Mouse (Mus musculus): ENCODE data around the gene Rara. TPM values are rescaled to one million over a fixed set of nuclear protein-coding genes. Genes with fewer than 3 reads are reported as not detected.

Rara gene
- polyA plus RNA-seq, 1 experiment from 2014 or later = 9.1 TPM

DNA sequence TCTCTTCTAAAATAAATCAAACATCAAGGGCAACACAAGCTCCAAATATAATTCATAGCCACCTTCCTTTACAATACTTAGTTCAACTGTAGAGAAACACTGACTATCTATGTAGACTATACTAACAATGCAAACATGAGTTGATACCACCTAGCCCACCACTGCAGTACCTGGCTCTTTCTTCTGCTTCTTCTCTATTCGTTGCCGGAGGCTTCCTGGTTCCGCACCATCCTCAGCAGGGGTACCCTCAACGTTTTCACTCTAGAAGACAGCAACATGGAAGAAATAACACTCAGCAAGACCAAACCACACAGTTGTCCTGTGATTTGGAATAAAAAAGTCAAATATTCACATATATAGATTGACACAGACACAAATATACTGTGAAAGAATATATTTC is 70.0 kb downstream of the Rara start:
- H3K4me2 ChIP-seq (replicated peaks) = no peak overlapping the region
- no peak overlapping the region for H3K4me3 ChIP-seq (replicated peaks)
- peaks cover 65% of the 10 kb centered on the region for H3K36me3 ChIP-seq
- H3K27me3 ChIP-seq = no peaks in the 10 kb centered on the region
- H3K4me1 ChIP-seq (replicated peaks) = no peaks in the 10 kb centered on the region
- no peak overlapping the region for H3K27ac ChIP-seq
- H3K9me3 ChIP-seq = no peaks in the 10 kb centered on the region
- 94% methylated on average over 4 of the region's 4 CpGs for WGBS
- ATAC-seq = no peak
- H3K9ac ChIP-seq (replicated peaks) = no peak overlapping the region

DNA sequence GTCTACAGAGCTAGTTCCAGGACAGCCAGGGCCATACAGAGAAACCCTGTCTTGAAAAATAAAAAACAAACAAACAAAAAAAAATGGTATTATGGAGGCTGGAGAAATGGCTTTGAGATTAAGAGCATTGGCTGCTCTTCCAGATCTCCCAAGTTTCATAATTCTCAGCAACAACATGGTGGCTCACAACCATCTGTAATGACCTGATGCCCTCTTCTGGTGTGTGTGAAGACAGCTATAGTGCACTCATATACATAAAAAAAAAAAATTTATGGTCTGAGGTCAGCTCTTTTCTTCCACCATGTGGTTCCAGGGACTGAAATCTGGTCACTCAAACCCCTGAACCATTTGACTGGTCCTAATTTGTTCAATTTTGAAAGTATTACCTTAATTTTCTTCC is 71.2 kb downstream of the Rara start:
- H3K4me3 ChIP-seq (replicated peaks) = no peak overlapping the region
- peaks cover 65% of the 10 kb centered on the region for H3K36me3 ChIP-seq
- no peaks in the 10 kb centered on the region for H3K4me1 ChIP-seq (replicated peaks)
- no peak overlapping the region for H3K27ac ChIP-seq
- no peaks in the 10 kb centered on the region for H3K27me3 ChIP-seq
- H3K4me2 ChIP-seq (replicated peaks) = no peak overlapping the region
- ATAC-seq = no peak
- H3K9ac ChIP-seq (replicated peaks) = no peak overlapping the region
- no peaks in the 10 kb centered on the region for H3K9me3 ChIP-seq

DNA sequence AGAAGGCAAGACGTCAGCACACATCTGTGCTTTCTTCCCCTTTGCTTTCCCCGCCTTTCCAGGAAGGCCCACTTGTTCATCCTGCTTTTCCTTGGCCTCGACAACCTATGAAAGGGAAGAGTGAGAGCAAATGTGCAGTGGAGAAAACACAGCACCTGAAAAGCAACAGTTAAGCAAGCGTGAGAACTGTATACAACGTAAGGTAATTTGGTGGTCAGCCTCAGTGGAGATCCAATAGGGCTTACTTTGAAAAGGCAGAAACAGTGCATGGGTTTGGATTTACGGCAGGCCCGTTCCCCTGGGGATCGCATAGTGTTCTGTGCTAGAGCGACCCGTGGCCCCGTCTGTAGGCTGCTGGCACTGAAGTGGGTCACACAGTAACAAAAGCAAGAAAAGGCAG is 71.6 kb downstream of the Rara start:
- 90% methylated on average over 11 of the region's 11 CpGs for WGBS
- no peak overlapping the region for H3K27ac ChIP-seq
- H3K9ac ChIP-seq (replicated peaks) = no peak overlapping the region
- H3K36me3 ChIP-seq = peaks cover 64% of the 10 kb centered on the region
- no peaks in the 10 kb centered on the region for H3K27me3 ChIP-seq
- ATAC-seq = no peak
- no peak overlapping the region for H3K4me3 ChIP-seq (replicated peaks)
- no peaks in the 10 kb centered on the region for H3K9me3 ChIP-seq
- no peak overlapping the region for H3K4me2 ChIP-seq (replicated peaks)
- no peaks in the 10 kb centered on the region for H3K4me1 ChIP-seq (replicated peaks)

DNA sequence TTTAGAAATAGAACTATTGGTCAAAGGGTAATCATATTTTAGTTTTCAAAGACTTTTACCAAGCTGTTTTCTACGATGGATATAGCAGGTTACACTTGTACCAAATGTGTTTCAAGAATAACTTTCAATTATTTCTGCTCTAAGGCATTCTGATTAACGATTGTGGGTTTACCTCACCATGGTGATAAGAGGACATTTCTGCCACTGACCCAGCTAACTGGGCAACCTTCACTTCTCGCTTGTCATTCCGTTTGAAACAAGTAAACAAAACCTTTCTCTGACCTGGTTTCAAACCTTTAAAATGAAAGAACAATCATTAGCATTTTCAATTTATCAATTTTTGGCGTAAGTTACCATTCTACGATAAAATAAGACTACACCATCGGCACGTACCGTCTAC is 79.2 kb downstream of the Rara start:
- no peaks in the 10 kb centered on the region for H3K9me3 ChIP-seq
- H3K9ac ChIP-seq (replicated peaks) = no peak overlapping the region
- H3K4me2 ChIP-seq (replicated peaks) = no peak overlapping the region
- no peaks in the 10 kb centered on the region for H3K27me3 ChIP-seq
- no peak for ATAC-seq
- H3K27ac ChIP-seq = no peak overlapping the region
- peaks cover 42% of the 10 kb centered on the region for H3K36me3 ChIP-seq
- H3K4me3 ChIP-seq (replicated peaks) = no peak overlapping the region
- 96% methylated on average over 9 of the region's 9 CpGs for WGBS
- no peaks in the 10 kb centered on the region for H3K4me1 ChIP-seq (replicated peaks)

DNA sequence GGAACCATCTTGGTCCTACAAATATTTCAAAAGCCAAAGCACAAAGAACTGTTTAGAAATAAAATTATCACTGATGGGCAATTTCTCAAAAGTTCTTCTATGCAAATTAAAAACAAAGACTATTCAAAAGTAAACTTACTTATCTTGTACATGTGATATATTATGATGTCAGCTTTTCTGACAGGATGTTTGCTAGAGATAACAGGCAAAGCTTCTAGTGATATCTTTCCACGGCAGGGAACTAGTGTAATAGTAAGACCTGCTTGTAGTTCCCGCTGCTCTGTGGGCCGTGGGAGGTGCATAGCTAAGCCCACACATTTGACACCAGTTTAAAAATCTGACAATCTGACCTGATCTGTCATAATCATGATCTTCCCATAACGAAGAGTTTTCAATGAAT is 82.5 kb downstream of the Rara start:
- Histone ChIP-seq H3K9me3 (no peaks in the 10 kb centered on the region), H3K4me3 (replicated peaks) (no peak overlapping the region), H3K27me3 (no peaks in the 10 kb centered on the region), H3K27ac (no peak overlapping the region), H3K4me2 (replicated peaks) (no peak overlapping the region), H3K36me3 (peaks cover 26% of the 10 kb centered on the region), H3K4me1 (replicated peaks) (no peaks in the 10 kb centered on the region), H3K9ac (replicated peaks) (no peak overlapping the region)
- no peak for ATAC-seq
- 87% methylated on average over 4 of the region's 4 CpGs for WGBS

DNA sequence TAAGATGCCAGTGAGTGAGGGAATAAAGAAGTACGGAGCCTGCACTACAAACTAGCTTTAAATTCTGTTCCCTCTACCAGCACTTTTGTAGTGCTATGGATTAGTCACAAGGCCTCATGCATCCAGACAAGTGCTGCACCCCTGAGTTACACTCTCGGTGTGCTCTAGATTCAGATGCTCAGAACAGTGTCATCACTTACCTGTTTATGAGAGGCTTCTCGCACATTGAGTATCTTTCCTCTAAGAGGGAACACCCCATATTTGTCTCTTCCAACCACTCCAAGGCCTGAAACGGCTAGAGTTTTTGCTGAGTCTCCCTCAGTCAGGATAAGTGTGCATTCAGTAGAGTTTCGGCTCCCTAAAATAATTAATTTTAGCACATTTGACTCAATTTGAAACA is 83.1 kb downstream of the Rara start:
- H3K9me3 ChIP-seq = no peaks in the 10 kb centered on the region
- H3K4me1 ChIP-seq (replicated peaks) = no peaks in the 10 kb centered on the region
- no peaks in the 10 kb centered on the region for H3K27me3 ChIP-seq
- 94% methylated on average over 5 of the region's 5 CpGs for WGBS
- H3K36me3 ChIP-seq = peaks cover 28% of the 10 kb centered on the region
- H3K9ac ChIP-seq (replicated peaks) = no peak overlapping the region
- no peak overlapping the region for H3K4me3 ChIP-seq (replicated peaks)
- no peak overlapping the region for H3K27ac ChIP-seq
- ATAC-seq = no peak
- H3K4me2 ChIP-seq (replicated peaks) = no peak overlapping the region

DNA sequence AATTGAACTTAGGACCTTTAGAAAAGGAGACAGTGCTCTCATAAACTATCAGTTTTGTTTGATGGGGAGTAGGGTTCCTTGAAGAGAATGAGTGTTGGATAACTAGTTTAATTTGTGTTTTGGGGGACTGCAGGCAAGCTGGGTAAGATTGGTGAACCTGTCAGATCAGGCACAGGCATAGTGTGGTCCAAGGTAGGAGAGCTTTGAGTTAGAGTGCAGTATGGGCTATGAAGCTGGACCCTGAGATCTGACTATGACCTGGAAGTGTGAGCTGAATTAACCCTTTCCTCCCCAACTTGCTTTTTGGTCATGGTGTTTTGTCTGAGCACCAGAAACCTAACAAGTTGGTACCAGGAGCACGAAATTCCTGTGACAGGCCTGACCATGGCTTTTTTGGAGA is 86.2 kb downstream of the Rara start:
- ATAC-seq = no peak
- H3K9me3 ChIP-seq = no peaks in the 10 kb centered on the region
- H3K27me3 ChIP-seq = no peaks in the 10 kb centered on the region
- H3K9ac ChIP-seq (replicated peaks) = no peak overlapping the region
- 90% methylated on average over 1 of the region's 1 CpGs for WGBS
- no peak overlapping the region for H3K4me2 ChIP-seq (replicated peaks)
- H3K27ac ChIP-seq = no peak overlapping the region
- no peak overlapping the region for H3K4me3 ChIP-seq (replicated peaks)
- H3K36me3 ChIP-seq = peaks cover 31% of the 10 kb centered on the region
- H3K4me1 ChIP-seq (replicated peaks) = no peaks in the 10 kb centered on the region

DNA sequence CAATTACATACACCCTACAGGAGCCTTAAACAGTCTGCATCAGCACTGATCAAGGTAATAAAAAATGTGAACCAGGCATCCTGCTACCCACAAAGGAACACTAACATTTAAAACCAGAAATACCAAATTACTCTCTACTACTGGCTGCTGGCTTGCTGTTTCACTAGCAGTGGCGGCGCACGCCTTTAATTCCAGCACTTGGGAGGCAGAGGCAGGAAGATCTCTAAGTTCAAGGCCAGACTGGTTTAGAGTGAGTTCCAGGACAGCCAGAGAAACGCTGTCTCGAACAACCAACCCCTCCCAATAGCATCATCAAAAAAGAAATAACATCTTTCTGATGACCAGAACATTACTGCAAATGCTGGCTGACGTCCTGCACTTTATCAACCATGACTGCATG is 92.2 kb downstream of the Rara start:
- Histone ChIP-seq H3K4me1 (replicated peaks) (peaks cover 24% of the 10 kb centered on the region), H3K9me3 (no peaks in the 10 kb centered on the region), H3K9ac (replicated peaks) (no peak overlapping the region), H3K4me3 (replicated peaks) (no peak overlapping the region), H3K27ac (no peak overlapping the region), H3K27me3 (no peaks in the 10 kb centered on the region), H3K36me3 (peaks cover 17% of the 10 kb centered on the region), H3K4me2 (replicated peaks) (no peak overlapping the region)
- ATAC-seq = no peak
- WGBS = 96% methylated on average over 6 of the region's 6 CpGs

DNA sequence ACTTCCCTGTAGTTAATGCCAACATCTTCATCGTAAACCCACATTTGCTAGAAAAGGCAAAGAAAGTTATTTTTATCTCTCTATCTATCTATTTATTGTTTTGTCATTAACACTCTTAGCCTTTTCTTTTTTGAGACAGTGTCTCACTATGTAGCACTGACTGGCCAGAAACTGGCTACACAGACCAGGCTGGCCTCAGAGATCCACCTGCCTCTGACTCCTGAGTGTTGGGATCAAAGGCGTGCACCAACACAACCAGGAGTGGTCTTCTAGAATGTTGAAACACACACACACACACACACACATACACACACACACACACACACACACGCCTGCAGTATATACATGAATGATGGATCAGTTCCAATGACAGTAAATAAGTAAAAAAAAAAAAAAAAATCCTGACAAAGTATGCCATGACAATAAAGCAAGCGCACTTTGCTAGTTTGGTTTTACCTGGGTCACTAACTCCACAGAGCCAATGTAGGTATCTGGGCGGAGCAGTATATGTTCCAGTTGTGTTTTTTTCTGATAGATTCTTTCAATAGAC is 94.8 kb downstream of the Rara start:
- peak overlapping the region; percentile 62 for H3K4me3 ChIP-seq (replicated peaks)
- 84% methylated on average over 5 of the region's 5 CpGs for WGBS
- H3K9me3 ChIP-seq = no peaks in the 10 kb centered on the region
- H3K27me3 ChIP-seq = no peaks in the 10 kb centered on the region
- peaks cover 7% of the 10 kb centered on the region for H3K36me3 ChIP-seq
- peaks cover 24% of the 10 kb centered on the region for H3K4me1 ChIP-seq (replicated peaks)
- ATAC-seq = no peak
- H3K9ac ChIP-seq (replicated peaks) = peak overlapping the region; percentile 70; the same call in 1 of the 2 replicates
- no peak overlapping the region for H3K27ac ChIP-seq
- H3K4me2 ChIP-seq (replicated peaks) = peak overlapping the region; percentile 73

DNA sequence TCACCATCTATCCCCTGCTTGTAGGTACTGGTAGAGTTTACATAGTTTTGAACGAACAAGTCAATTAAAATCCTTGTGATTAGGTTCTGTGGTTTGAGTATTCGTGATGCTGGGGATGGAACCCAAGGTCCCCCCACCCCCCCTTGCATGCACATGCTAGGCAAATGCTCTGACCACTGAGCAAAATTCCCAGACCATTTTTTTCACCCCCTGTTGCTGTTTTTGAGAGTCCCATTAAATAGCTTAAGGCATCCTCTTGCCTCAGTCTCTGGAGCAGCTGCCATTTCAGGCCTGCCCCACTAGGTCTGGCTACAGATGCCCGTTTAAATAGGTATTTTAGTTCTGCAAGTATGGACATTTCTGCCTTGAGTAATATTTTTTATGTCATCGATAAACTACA is 95.5 kb downstream of the Rara start:
- H3K36me3 ChIP-seq = peaks cover 7% of the 10 kb centered on the region; the same call in 1 of the 2 replicates
- no peak overlapping the region for H3K27ac ChIP-seq
- ATAC-seq = no peak
- no peaks in the 10 kb centered on the region for H3K9me3 ChIP-seq
- no peaks in the 10 kb centered on the region for H3K27me3 ChIP-seq
- 9% methylated on average over 4 of the region's 4 CpGs for WGBS
- H3K9ac ChIP-seq (replicated peaks) = peak overlapping the region; percentile 70
- peak overlapping the region; percentile 62 for H3K4me3 ChIP-seq (replicated peaks)
- H3K4me2 ChIP-seq (replicated peaks) = peak overlapping the region; percentile 73
- H3K4me1 ChIP-seq (replicated peaks) = peaks cover 24% of the 10 kb centered on the region

DNA sequence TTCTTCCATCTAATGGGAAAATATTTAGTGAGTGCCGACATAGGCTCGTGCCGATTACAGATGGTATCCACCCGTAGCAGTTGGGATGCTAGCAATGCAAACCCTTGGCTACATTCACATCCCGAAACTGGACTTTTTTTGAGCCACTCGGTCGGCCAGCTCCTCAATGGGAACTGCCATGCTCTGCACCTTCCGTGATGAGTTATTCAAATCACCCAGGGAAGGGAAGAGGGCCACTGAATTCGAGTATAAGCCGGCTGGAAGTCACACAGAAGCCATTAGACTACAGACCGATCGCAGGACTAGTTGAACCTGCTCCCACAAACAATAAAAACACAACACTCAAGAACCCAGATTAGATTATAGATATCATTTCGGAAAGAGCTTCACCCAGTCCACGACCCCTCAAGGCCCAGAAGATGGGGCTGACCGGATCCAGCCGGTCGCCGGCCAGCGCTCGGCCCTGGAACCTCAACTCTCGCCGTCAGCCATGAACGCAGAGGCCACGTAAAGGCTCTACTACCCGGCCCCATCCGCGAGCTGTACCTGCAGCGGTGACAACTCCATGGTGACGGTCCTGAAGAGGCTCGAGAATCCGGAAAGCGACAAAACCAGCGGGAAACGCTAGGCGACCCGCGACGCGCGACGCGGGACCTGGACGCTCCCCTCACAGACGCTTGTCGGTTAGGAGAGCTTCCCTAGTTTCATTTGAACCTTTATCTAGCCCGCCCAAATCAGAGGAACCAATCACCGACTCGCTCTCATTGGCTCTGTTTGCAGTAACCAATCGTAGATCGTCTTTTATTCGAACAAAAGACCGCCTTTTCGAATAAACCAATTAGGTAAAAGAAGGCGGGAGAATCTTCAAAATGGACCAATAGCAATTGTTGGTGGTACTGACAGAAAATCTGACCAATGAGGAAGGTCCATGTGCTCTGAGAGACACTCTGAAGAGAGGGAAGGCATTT is 96.2 kb downstream of the Rara start, which contains the start of gene Top2a:
Top2a (minus strand) TSS at position 690 of the 968 bp plus-strand sequence.
- peak within 1 kb of the TSS; percentile 73 for H3K4me2 ChIP-seq (replicated peaks)
- peak within 1 kb of the TSS; percentile 62 for H3K4me3 ChIP-seq (replicated peaks)
- peak; percentile 96 for ATAC-seq
- peaks cover 24% of the 10 kb centered on the region for H3K4me1 ChIP-seq (replicated peaks)
- H3K36me3 ChIP-seq = peaks cover 7% of the 10 kb centered on the region; the same call in 1 of the 2 replicates
- WGBS = under 1% methylated on average over 54 of the region's 54 CpGs
- H3K27me3 ChIP-seq = no peaks in the 10 kb centered on the region
- H3K9me3 ChIP-seq = no peaks in the 10 kb centered on the region
- peak within 1 kb of the TSS; percentile 70 for H3K9ac ChIP-seq (replicated peaks)
- H3K27ac ChIP-seq = no peak within 1 kb of the TSS

All from midbrain, embryonic 13.5 days (tissue).